Mouse (Mus musculus): ENCODE measurements around the gene Dut. TPM values are rescaled to one million over a fixed set of nuclear protein-coding genes. Genes with fewer than 3 reads are reported as not detected.

The Dut gene
- polyA plus RNA-seq, 1 experiment = 15.1 TPM

DNA sequence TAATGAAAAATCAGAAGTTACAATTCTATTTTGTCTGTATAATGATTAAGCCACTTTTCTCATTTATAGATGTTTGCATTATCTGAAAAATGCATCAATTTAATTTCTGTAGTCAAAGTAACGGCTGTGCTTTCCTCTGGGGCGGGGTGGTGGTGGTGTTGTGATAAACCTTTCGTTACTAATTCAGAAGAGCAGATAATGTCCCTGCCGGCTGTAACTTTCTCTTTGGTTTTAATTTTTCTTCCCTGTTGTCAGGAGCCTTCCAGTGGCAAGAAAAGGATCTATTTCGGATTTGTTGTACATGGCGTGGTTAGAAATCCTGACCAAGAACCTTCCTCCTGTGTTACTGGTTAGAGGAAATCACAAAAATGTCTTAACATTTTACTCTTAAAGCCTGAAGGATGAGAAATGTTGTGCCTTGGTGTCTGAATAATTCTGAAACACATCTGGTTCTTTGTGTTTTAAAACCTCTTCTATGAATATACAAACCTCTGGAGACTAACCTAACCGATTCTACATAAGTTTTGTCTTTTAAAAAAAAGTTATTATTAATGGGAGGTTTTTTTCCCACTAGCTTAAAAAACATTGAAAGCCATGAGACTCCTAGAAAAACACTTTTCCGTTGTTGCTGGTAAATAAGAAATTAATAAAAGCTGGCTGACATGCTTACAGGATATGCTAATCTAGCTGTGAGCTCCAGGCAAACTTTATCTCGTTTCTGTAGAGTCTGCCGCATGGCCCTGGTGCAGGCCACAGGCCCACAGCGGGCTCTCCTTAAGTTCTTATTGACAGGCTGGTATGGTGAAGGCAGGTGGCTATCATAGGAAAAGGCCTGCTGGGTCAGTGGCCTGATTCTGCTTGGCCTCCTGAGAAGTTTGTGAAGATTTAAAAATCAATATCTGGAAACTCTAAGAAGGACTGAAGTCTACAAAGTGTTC, 18.2 kb upstream of the Dut start:
- 81% methylated on average over 11 of the region's 11 CpGs for WGBS
- no peaks in the 10 kb centered on the region for H3K4me1 ChIP-seq (ENCODE audit: control insufficient read depth, insufficient read depth, low read length)
- H3K4me3 ChIP-seq (replicated peaks; ENCODE audit: extremely low read depth, low read depth, low read length) = no peak overlapping the region
- TF ChIP-seq POLR2A (IDR thresholded peaks at IDR 0.05; ENCODE audit: borderline replicate concordance, extremely low read depth, low read depth, low read length) = no peak
- TF ChIP-seq CTCF (IDR thresholded peaks at IDR 0.05; ENCODE audit: insufficient read depth, low read length) = no peak
- DNase-seq = no peak

DNA sequence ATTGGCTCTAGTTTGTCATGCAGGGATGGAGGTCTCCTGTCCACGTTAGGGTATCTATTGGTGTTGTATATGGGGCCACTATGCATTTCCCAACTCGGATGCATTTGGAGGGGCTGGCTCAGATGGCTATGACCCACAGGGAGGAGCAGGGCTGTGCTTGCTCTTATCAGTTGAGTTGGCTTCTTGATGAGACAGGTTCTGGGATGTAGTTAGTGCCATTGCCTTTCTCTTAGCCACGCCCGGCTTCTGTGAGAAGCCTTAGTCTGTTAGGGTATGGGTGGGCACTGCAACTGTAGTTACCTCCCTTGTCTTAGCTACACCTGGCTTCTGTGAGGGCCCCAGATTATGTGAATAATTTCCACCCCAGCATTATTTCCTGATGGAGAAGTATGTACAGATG, 14.8 kb upstream of the Dut start:
- no peak overlapping the region for H3K4me3 ChIP-seq (replicated peaks; ENCODE audit: extremely low read depth, low read depth, low read length)
- 93% methylated on average over 4 of the region's 4 CpGs for WGBS
- TF ChIP-seq POLR2A (IDR thresholded peaks at IDR 0.05; ENCODE audit: borderline replicate concordance, extremely low read depth, low read depth, low read length) (no peak), CTCF (IDR thresholded peaks at IDR 0.05; ENCODE audit: insufficient read depth, low read length) (no peak)
- H3K4me1 ChIP-seq (ENCODE audit: control insufficient read depth, insufficient read depth, low read length) = no peaks in the 10 kb centered on the region
- DNase-seq = no peak

DNA sequence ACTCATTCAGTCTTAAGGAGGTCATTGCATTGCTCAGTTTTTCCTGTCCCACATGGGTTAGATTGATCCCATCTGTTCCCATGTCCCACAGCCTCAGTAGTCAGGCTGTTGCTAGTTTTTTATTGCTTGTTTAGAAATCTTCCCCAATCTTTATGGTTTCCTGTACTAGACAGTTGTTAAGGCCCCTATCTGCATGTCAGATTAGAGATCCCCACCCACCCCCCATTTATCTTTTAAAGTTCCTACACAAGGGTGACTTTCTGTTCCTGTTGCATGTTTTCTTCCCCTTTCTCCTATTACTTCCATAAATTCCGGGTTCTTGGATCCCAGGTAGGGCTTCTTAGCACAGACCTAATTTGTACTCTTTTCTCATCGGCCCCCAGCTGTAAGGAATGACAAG, 13.5 kb upstream of the Dut start:
- TF ChIP-seq POLR2A (IDR thresholded peaks at IDR 0.05; ENCODE audit: borderline replicate concordance, extremely low read depth, low read depth, low read length) (no peak), CTCF (IDR thresholded peaks at IDR 0.05; ENCODE audit: insufficient read depth, low read length) (no peak)
- Histone ChIP-seq H3K4me3 (replicated peaks; ENCODE audit: extremely low read depth, low read depth, low read length) (no peak overlapping the region), H3K4me1 (ENCODE audit: control insufficient read depth, insufficient read depth, low read length) (no peaks in the 10 kb centered on the region)
- DNase-seq = no peak
- WGBS = 76% methylated on average over 2 of the region's 2 CpGs

DNA sequence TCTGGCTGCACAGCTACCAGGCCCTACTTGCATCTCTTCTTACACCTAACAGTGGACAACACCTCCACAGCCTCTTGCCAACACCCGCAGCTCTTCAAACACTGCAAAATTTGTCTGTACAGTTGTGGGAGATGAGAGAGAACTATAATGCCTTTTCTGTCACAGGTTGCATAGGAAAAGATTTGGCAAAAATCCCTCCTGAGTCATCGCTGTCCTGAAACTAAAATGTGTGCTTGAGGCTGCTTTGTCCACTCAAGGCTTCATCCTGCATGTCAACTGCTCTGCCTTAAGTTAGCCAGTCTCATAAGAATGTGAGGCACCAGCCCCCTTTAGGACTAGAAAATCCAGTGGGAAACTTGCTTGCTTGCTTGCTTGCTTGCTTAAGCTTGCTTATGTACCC, 12.9 kb upstream of the Dut start:
- Histone ChIP-seq H3K4me3 (replicated peaks; ENCODE audit: extremely low read depth, low read depth, low read length) (no peak overlapping the region), H3K4me1 (ENCODE audit: control insufficient read depth, insufficient read depth, low read length) (no peaks in the 10 kb centered on the region)
- no peak for DNase-seq
- TF ChIP-seq CTCF (IDR thresholded peaks at IDR 0.05; ENCODE audit: insufficient read depth, low read length) (no peak), POLR2A (IDR thresholded peaks at IDR 0.05; ENCODE audit: borderline replicate concordance, extremely low read depth, low read depth, low read length) (no peak)
- WGBS = 85% methylated on average over 2 of the region's 2 CpGs

DNA sequence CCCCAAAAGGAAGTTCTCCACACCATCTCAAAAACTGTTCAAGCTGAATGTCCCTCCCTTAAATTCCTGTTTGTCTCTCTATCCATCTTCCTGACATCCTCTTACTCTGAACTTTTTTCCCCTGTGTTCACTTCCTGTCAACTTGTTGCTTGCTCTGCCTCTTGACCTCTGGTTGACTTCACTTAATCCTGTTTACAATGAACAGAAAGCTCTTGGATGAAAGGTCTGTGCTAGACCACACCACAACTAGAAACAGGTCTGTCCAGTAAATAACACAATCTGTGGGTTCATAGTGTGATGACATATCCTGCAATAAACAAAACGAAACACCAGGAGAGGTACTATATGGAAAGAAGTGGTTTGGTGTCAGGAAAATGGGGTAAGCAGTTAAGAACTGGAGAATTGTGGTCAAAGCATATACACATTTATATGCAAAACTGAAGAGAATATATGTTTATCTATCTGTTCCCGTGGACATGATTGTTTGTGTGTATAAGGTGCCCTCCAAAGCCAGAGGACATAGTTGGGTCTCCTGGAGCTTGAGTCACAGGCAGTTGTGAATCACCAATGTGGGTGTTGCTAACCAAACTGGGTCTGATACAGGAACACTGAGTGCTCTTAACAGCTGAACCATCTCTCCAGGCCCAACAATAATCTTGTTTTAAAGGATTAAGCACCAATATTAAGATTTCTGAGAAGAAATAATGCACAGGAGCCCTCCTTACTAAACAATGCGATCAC, 1.3 kb upstream of the Dut start:
- TF ChIP-seq POLR2A (IDR thresholded peaks at IDR 0.05; ENCODE audit: borderline replicate concordance, extremely low read depth, low read depth, low read length) = no peak
- TF ChIP-seq CTCF (IDR thresholded peaks at IDR 0.05; ENCODE audit: insufficient read depth, low read length) = no peak
- H3K4me1 ChIP-seq (ENCODE audit: control insufficient read depth, insufficient read depth, low read length) = peaks cover 6% of the 10 kb centered on the region
- DNase-seq = no peak
- 66% methylated on average over 3 of the region's 3 CpGs for WGBS
- no peak overlapping the region for H3K4me3 ChIP-seq (replicated peaks; ENCODE audit: extremely low read depth, low read depth, low read length)

DNA sequence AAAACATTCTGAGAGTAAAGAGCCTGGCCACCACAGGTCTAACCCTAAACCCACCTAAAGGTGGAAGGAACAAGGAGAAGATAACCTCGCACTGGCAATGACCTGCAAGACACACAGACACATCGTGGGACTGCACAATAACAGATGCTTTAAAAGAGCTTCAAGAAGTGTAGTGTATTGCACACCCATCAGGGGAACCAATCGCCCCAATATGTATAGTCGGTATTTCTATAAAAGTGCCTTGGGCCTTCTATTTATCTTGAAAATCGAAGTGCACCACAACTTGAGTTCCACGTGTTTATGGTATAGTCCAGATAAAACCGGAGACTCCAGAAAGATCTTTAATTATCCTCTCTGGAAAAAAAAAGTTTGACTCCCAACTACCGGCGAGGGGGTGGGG, 321 bp upstream of the Dut start:
- no peak for DNase-seq
- peaks cover 6% of the 10 kb centered on the region for H3K4me1 ChIP-seq (ENCODE audit: control insufficient read depth, insufficient read depth, low read length)
- H3K4me3 ChIP-seq (replicated peaks; ENCODE audit: extremely low read depth, low read depth, low read length) = peak overlapping the region; percentile 33
- TF ChIP-seq CTCF (IDR thresholded peaks at IDR 0.05; ENCODE audit: insufficient read depth, low read length) (no peak), POLR2A (IDR thresholded peaks at IDR 0.05; ENCODE audit: borderline replicate concordance, extremely low read depth, low read depth, low read length) (no peak)
- WGBS = 7% methylated on average over 9 of the region's 9 CpGs

DNA sequence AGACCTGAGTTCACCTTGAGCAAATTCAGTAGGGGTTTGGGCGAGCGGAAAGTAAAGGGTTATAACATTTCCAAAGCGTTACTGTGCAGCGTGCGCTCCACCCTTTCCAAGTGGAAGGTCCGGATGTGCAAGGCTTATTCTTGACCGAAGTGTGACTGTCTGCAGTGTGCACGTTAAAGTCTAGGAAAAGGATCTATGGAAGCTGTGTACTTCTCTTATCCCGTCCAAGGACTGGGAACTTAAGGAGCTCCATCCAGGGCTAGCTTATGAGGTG, 909 bp downstream of the Dut start:
- 1% methylated on average over 9 of the region's 9 CpGs for WGBS
- no peak for DNase-seq
- H3K4me1 ChIP-seq (ENCODE audit: control insufficient read depth, insufficient read depth, low read length) = peaks cover 6% of the 10 kb centered on the region
- TF ChIP-seq POLR2A (IDR thresholded peaks at IDR 0.05; ENCODE audit: borderline replicate concordance, extremely low read depth, low read depth, low read length) (no peak), CTCF (IDR thresholded peaks at IDR 0.05; ENCODE audit: insufficient read depth, low read length) (no peak)
- peak overlapping the region; percentile 61 for H3K4me3 ChIP-seq (replicated peaks; ENCODE audit: extremely low read depth, low read depth, low read length)

DNA sequence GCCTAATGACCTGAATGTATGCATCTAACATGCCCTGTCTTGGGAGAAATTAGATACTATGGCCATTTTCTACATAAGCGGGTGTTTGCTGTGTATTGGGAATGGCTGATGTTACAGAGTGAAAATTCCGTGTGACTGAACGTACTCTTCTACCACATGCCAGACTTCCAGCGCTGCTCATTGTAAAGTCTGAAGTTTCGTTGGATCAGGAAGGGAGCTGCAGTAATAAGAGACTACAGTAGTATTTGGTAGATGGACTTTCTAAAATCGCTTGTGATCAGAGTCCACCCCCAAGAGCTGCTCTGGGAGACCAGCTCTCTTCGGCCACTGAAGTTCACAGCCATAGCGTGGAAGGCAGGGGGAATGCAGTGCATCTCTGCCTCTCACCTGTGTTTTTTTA, 1.3 kb downstream of the Dut start:
- TF ChIP-seq POLR2A (IDR thresholded peaks at IDR 0.05; ENCODE audit: borderline replicate concordance, extremely low read depth, low read depth, low read length) (no peak), CTCF (IDR thresholded peaks at IDR 0.05; ENCODE audit: insufficient read depth, low read length) (no peak)
- Histone ChIP-seq H3K4me1 (ENCODE audit: control insufficient read depth, insufficient read depth, low read length) (peaks cover 6% of the 10 kb centered on the region), H3K4me3 (replicated peaks; ENCODE audit: extremely low read depth, low read depth, low read length) (peak overlapping the region; percentile 42)
- WGBS = 19% methylated on average over 8 of the region's 8 CpGs
- DNase-seq = no peak

DNA sequence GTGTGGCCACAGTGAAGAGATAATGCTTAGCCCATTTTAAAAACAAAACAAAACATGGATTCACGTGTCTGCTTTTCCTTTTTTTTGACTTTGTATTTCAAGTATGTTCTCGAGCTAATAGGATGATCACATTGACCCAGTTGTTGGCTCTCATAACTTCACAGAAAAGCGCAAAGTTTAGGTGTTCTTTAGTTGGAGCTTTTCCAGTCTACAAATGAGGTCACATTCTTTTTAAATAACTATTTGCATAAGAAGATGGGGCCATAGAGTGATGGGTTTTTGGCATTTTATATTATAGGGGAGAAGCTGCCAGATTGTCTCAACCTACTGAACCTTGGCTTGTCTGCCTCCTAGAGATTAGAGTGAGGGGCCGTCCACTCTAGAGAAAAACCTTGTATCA, 2.3 kb downstream of the Dut start:
- H3K4me3 ChIP-seq (replicated peaks; ENCODE audit: extremely low read depth, low read depth, low read length) = no peak overlapping the region

DNA sequence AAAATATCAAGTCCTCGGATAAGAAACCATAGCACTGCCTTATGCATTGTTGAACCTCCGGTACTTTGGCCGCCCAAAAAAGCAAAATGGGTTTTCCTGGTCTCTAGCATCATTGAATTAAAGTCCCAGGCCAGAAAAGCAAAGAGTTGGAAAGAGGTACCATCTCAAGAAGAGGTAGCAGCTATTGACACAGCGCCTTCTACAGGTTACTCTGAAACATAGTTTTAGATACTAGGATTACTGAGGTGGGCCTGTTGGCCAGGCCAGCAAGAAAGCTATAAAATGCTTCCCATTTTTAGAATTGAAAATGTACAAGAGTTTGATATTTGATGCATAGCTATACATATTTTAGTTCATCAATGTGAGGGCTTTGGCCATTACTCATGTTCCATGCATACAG, 2.9 kb downstream of the Dut start:
- Histone ChIP-seq H3K4me1 (ENCODE audit: control insufficient read depth, insufficient read depth, low read length) (peaks cover 6% of the 10 kb centered on the region), H3K4me3 (replicated peaks; ENCODE audit: extremely low read depth, low read depth, low read length) (no peak overlapping the region)
- DNase-seq = no peak
- 90% methylated on average over 4 of the region's 4 CpGs for WGBS
- no peak for TF ChIP-seq CTCF (IDR thresholded peaks at IDR 0.05; ENCODE audit: insufficient read depth, low read length)
- TF ChIP-seq POLR2A (IDR thresholded peaks at IDR 0.05; ENCODE audit: borderline replicate concordance, extremely low read depth, low read depth, low read length) = no peak

More for the DNA sequence above, 2.3 kb downstream of the Dut start:
- peaks cover 6% of the 10 kb centered on the region for H3K4me1 ChIP-seq (ENCODE audit: control insufficient read depth, insufficient read depth, low read length)
- TF ChIP-seq CTCF (IDR thresholded peaks at IDR 0.05; ENCODE audit: insufficient read depth, low read length) (no peak), POLR2A (IDR thresholded peaks at IDR 0.05; ENCODE audit: borderline replicate concordance, extremely low read depth, low read depth, low read length) (no peak)
- 82% methylated on average over 4 of the region's 4 CpGs for WGBS
- no peak for DNase-seq
